Mouse (Mus musculus): Measurements from ENCODE around the gene Plcb1. TPM values are rescaled to one million over a fixed set of nuclear protein-coding genes. Genes with fewer than 3 reads are reported as not detected.

Plcb1 gene
- total RNA-seq, 1 experiment from 2014 or later, result 1.3 TPM

Other genes starting within 250 kb of the Plcb1 start
- gene Hao1, start 231.7 kb upstream of the Plcb1 start, total RNA-seq (2017), result not detected in 2 replicates
- 65.2 and 82.1 TPM in 2 replicates for gene Tmx4, start 141.9 kb upstream of the Plcb1 start, total RNA-seq (2017)